Mouse (Mus musculus) 3134 (cell line): ENCODE data around the gene Acvr1b.

Experiments
- DNase-seq: peaks from one replicate; pipeline ENCODE4 v3.0.0-alpha.2; 2011; ENCODE audit warnings: low spot score; ENCODE audit not compliant: insufficient read length; ENCODE audit errors: extremely low read depth

The Acvr1b gene

GRCm38 (mm10) chr15:101194951-101195823, 21.3 kb downstream of the Acvr1b start:
- DNase-seq: no peak

- DNase-seq: no peak
These were observed 22.4 kb downstream of the Acvr1b start for GRCm38 (mm10) chr15:101196079-101196795.

GRCm38 (mm10) chr15:101196961-101197360, 23.1 kb downstream of the Acvr1b start:
- DNase-seq: no peak

GRCm38 (mm10) chr15:101197497-101198179, 23.8 kb downstream of the Acvr1b start:
- DNase-seq: no peak

GRCm38 (mm10) chr15:101198218-101198617, 24.4 kb downstream of the Acvr1b start:
- DNase-seq: no peak

GRCm38 (mm10) chr15:101198850-101199249, 25.0 kb downstream of the Acvr1b start:
- DNase-seq: no peak

- no peak for DNase-seq
These were observed 27.0 kb downstream of the Acvr1b start for GRCm38 (mm10) chr15:101200777-101201295.

GRCm38 (mm10) chr15:101201414-101201813, 27.5 kb downstream of the Acvr1b start:
- no peak for DNase-seq

- DNase-seq: no peak
These were observed 29.8 kb downstream of the Acvr1b start for GRCm38 (mm10) chr15:101203673-101204072.

GRCm38 (mm10) chr15:101204781-101205180, 30.9 kb downstream of the Acvr1b start:
- DNase-seq: no peak

- DNase-seq: no peak
These were observed 36.4 kb downstream of the Acvr1b start for GRCm38 (mm10) chr15:101210228-101210627.

GRCm38 (mm10) chr15:101210998-101211613, 37.2 kb downstream of the Acvr1b start:
- DNase-seq: no peak

GRCm38 (mm10) chr15:101212435-101212834, 38.6 kb downstream of the Acvr1b start:
- DNase-seq: peak; percentile 47

- DNase-seq: no peak
These were observed 41.3 kb downstream of the Acvr1b start for GRCm38 (mm10) chr15:101215136-101215535.

GRCm38 (mm10) chr15:101216036-101216435, 42.2 kb downstream of the Acvr1b start:
- no peak for DNase-seq

- no peak for DNase-seq
These were observed 47.0 kb downstream of the Acvr1b start for GRCm38 (mm10) chr15:101220905-101221297.

GRCm38 (mm10) chr15:101221298-101222104, 47.6 kb downstream of the Acvr1b start:
- peak; percentile 74 for DNase-seq

- no peak for DNase-seq
These were observed 49.1 kb downstream of the Acvr1b start for GRCm38 (mm10) chr15:101222897-101223482.

GRCm38 (mm10) chr15:101223596-101223995, 49.7 kb downstream of the Acvr1b start:
- no peak for DNase-seq
